Mouse (Mus musculus) cerebellum, adult 2 months (tissue): ENCODE measurements around the gene Axl. TPM values are rescaled to one million over a fixed set of nuclear protein-coding genes. Genes with fewer than 3 reads are reported as not detected.

Experiments used
- DNase-seq, 2 experiments: peaks; one replicate each; pipeline ENCODE4 v3.0.0; 2021
- H3K27ac ChIP-seq: fragments of 200-500 bp; 2 replicates; pipeline ENCODE4 v1.5.1; 2012; ENCODE audit warnings: low read length, control low read depth, inconsistent platforms; ENCODE audit not compliant: insufficient read depth
- H3K27me3 ChIP-seq: fragments of 200-500 bp; 2 replicates; pipeline ENCODE4 v1.6.1; 2012; ENCODE audit warnings: inconsistent platforms, mild to moderate bottlenecking, low read length, moderate library complexity; ENCODE audit not compliant: control insufficient read depth, insufficient read depth
- H3K4me1 ChIP-seq: fragments of 200-500 bp; 2 replicates; pipeline ENCODE4 v1.6.1; 2011; ENCODE audit warnings: low read length; ENCODE audit not compliant: control insufficient read depth, insufficient read depth
- H3K4me3 ChIP-seq: fragments of 200-500 bp; replicated peaks from 2 replicates; pipeline ENCODE3; 2011; ENCODE audit warnings: mild to moderate bottlenecking, low read depth, low read length, control low read depth; ENCODE audit not compliant: insufficient read depth
- CTCF ChIP-seq: fragments of 200-500 bp; IDR thresholded peaks from 2 replicates; pipeline ENCODE4 v1.5.1; 2011; ENCODE audit warnings: low read depth, mild to moderate bottlenecking, control low read depth, low read length, moderate library complexity, borderline replicate concordance; ENCODE audit not compliant: insufficient read depth
- POLR2A ChIP-seq: fragments of 200-500 bp; IDR thresholded peaks from 2 replicates; pipeline ENCODE4 v1.6.1; 2011; ENCODE audit warnings: low read length, control low read depth, borderline replicate concordance; ENCODE audit not compliant: insufficient read depth
- WGBS: fragments of 180-500 bp; shearing (Covaris S2); methylation state at CpG from one replicate; pipeline ENCODE4 v1.1.7; 2018; 5-methylcytosine and 5-hydroxymethylcytosine counted together
- polyA plus RNA-seq: library from polyadenylated mRNA; depleted of rRNA; stranded (reverse); fragments of >200 nt; gene quantifications from 2 replicates; pipeline ENCODE4 v1.2.3, GENCODE M21; 2012

Axl gene
- polyA plus RNA-seq, 1 experiment = 27.1 TPM

DNA sequence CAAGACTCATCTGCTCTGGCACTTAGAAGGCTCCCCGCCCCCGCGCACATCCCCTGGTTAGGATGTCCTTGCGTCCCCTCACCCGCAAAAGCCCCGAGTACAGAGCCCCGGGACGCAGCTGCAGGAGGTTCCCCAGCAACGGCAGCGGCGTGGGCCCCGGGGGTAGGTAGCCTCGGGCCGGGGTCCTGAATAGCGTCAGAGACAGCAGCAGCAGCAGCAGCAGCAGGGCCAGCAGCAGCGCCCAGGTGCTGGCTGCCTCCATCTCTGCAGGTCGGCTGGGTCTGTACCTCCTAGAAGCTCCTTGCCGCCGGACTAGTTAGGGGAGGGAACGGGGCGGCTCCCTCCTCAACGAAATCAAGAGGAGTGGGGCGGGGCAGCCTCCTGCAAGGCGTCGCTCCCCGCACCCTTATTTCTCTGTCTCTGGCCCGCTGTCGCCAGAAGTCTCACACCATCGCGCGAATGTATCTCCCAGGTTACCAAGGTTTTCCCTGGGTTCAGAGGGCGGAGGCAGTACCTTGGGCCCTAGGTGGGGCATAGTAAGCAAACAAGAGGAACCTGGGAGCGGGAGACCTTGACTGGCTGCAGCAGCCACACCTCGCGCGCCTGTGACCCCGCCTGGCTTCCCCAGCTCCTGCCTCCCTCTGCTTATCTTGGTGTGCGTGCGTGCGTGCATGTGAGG lies 27.9 kb upstream of the Axl start, which contains the start of gene Cyp2s1:
Gene Cyp2s1 (minus strand): TSS at position 673 of the 679 bp plus-strand sequence.
- TF ChIP-seq CTCF (no peak), POLR2A (no peak)
- H3K27me3 ChIP-seq = peaks cover 2% of the 10 kb centered on the region; the same call in 1 of the 2 replicates
- 3% methylated on average over 40 of the region's 40 CpGs for WGBS
- H3K4me1 ChIP-seq = no peaks in the 10 kb centered on the region; the same call in 1 of the 2 replicates
- H3K27ac ChIP-seq = no peak within 1 kb of the TSS
- H3K4me3 ChIP-seq = peak within 1 kb of the TSS; percentile 25
- no peak for DNase-seq

- no peak for TF ChIP-seq CTCF
- TF ChIP-seq POLR2A = no peak
- no peak for DNase-seq
- WGBS = 22% methylated on average over 7 of the region's 7 CpGs
- Histone ChIP-seq H3K27me3 (peaks cover 2% of the 10 kb centered on the region; the same call in 1 of the 2 replicates), H3K4me1 (no peaks in the 10 kb centered on the region; the same call in 1 of the 2 replicates), H3K4me3 (no peak overlapping the region), H3K27ac (no peak overlapping the region)
These were observed 27.1 kb upstream of the Axl start for GRCm38 (mm10) chr7:25815571-25815970.

DNA sequence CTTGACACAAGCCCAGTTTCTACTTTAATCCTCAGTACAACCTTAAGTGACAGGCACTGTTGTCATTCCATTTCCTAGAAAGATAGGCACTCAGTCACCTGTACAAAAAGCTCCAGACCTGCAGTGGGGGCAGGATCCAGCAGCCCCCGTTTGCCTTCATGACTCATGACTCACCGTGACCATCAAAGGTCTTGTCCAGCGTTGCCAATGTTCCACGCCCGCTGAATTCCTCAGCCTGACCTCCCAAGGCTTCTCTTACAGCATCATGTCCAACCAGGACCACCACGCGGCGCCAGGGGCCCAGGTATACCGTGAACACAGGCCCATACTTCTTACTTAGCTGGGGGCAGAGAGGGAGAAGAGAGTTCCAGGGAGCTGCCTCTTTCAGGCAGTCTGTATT lies 26.2 kb upstream of the Axl start:
- H3K27me3 ChIP-seq = peaks cover 2% of the 10 kb centered on the region; the same call in 1 of the 2 replicates
- H3K4me3 ChIP-seq = no peak overlapping the region
- WGBS = 86% methylated on average over 9 of the region's 9 CpGs
- no peak for DNase-seq
- no peaks in the 10 kb centered on the region; the same call in 1 of the 2 replicates for H3K4me1 ChIP-seq
- TF ChIP-seq POLR2A (no peak), CTCF (no peak)
- H3K27ac ChIP-seq = no peak overlapping the region

DNA sequence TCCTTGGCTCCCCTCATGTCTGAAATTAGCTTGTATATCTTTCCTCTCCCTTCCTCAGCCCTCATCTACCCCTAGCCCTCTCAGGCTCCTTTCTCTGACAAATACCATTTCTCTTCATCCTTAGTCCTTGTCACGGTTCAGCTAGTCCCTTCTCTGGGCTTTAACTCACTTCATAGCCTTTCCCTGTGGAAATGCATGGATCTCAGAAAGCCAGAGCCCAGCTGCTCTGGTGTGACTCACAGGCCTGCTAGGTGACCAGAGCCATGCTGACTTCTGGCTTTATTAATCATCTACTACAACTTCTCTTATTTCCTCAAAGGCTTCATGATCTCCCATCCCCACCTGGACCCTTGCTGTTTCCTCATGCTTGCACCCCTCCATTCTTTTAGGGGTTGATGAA lies 23.7 kb upstream of the Axl start:
- 39% methylated on average over 1 of the region's 1 CpGs for WGBS
- Histone ChIP-seq H3K27me3 (peaks cover 2% of the 10 kb centered on the region; the same call in 1 of the 2 replicates), H3K27ac (no peak overlapping the region), H3K4me3 (no peak overlapping the region), H3K4me1 (no peaks in the 10 kb centered on the region; the same call in 1 of the 2 replicates)
- no peak for DNase-seq
- no peak for TF ChIP-seq CTCF

DNA sequence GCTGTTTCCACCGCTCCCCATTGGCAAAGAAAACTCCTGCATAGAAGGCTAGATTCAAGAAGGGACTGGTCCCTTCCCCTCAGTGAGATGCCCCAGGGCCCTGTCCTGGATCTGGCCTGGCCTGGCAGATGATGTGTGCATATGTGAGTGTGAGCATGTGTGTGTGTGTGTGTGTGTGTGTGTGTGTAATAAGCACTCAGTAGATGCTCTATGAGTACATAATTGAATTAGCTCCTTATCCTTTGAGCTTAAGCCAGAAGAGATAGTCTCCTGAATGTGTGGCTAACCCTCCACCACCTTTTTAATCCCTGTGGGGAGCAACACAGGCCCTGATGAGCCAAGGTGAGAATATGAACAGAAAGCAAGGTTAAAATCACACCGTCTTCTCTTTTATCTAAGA lies 23.2 kb upstream of the Axl start:
- TF ChIP-seq CTCF (no peak), POLR2A (no peak)
- WGBS = 54% methylated on average over 2 of the region's 2 CpGs

DNA sequence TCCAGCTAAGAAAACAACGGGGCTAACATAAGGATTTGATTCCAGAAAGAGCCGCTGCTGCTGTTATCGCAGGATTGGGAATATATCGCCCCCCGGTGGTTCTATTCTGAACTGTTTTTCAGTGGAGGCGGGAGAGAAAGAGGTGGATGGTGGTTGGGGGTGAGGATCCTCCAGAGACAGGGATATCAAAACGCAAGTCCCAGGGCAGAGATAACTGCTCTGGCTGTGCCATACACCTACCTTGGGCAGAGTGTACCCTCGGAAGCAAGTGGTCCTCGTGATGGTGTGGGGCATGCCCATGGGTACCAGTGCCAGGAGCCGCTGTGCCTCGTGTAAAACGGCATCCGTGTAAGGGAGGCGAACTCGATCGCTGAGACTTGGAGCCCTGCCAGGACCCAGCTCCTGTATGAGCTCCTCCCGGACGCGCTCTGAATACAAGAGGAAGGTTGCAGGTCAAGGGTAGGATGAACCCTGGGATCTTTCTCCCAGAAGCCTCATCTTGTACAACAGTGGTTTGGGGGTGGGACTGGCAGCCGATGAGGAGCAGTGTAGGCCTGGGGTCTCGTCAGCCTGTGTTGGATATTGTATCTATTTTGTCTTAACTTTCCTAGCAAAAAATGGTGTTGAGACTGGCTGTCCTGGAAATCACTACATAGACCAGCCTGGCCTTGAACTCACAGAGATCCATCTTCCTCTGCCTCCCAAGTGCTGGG lies 17.3 kb upstream of the Axl start:
- DNase-seq = peak; percentile 62 to 64
- 5% methylated on average over 21 of the region's 21 CpGs for WGBS
- H3K27me3 ChIP-seq = no peaks in the 10 kb centered on the region
- TF ChIP-seq POLR2A (no peak), CTCF (peak; percentile 50; the same call in 1 of the 2 replicates)
- H3K27ac ChIP-seq = no peak overlapping the region
- H3K4me3 ChIP-seq = peak overlapping the region; percentile 45
- H3K4me1 ChIP-seq = no peaks in the 10 kb centered on the region

More for the DNA sequence above, 23.2 kb upstream of the Axl start:
- H3K4me1 ChIP-seq = no peaks in the 10 kb centered on the region; the same call in 1 of the 2 replicates
- H3K27ac ChIP-seq = no peak overlapping the region
- H3K4me3 ChIP-seq = no peak overlapping the region
- DNase-seq = no peak
- H3K27me3 ChIP-seq = peaks cover 2% of the 10 kb centered on the region; the same call in 1 of the 2 replicates

DNA sequence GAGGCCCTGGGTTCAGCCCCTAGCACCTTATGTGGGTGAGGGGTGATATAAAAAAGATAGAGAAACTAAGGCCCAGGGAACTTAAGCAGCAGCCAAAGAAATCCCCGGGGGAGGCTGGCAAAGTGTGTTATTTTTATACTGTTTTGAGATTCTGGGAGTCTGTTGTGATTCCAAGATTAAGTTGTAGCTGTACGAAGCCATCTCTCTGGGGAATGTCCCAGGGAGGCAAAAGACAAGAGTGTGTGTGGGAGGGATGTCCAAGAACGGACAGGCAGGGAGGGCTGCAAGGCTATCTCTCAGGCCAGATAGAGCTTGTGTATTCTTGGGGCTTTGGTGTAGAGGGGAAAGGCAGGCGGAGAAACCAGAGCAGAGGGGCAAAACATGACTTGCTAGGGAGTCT lies 16.3 kb upstream of the Axl start:
- no peak overlapping the region for H3K4me3 ChIP-seq
- no peaks in the 10 kb centered on the region for H3K4me1 ChIP-seq
- WGBS = 72% methylated on average over 4 of the region's 4 CpGs
- H3K27me3 ChIP-seq = no peaks in the 10 kb centered on the region
- DNase-seq = no peak
- H3K27ac ChIP-seq = no peak overlapping the region
- no peak for TF ChIP-seq CTCF
- TF ChIP-seq POLR2A = no peak

DNA sequence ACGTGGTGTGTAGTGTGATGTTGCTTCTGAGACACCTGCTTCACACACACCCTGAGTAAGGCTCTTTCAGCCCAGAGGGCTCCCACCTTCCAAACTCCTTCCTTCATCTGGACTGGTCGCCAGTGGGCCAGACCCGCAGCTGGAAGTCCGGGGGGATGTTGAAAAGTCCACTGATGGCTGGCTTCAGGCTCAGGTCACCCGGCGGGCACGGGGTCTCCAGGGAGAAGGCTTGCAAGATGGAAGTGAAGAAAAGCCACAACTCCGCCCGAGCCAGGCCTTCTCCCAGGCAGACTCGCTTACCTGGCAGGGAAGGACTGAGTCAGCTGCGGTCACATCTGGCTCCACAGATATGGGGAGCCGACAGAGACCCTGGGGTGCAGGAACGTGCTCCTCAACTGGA lies 15.0 kb upstream of the Axl start:
- Histone ChIP-seq H3K27ac (no peak overlapping the region), H3K27me3 (no peaks in the 10 kb centered on the region), H3K4me3 (no peak overlapping the region), H3K4me1 (no peaks in the 10 kb centered on the region)
- no peak for DNase-seq
- 78% methylated on average over 13 of the region's 13 CpGs for WGBS
- TF ChIP-seq POLR2A = no peak
- no peak for TF ChIP-seq CTCF
